Mouse (Mus musculus): ENCODE results near the gene Foxm1.
A peak's percentile ranks its signal among the peaks of the same experiment; 100 is the strongest.

GRCm38 (mm10) chr6:128334397-128335124, 28.2 kb upstream of the Foxm1 start:
- TF ChIP-seq CTCF (IDR thresholded peaks at IDR 0.05; ENCODE audit: low read depth) (peak; percentile 62), EP300 (IDR thresholded peaks at IDR 0.05; ENCODE audit: low read depth) (no peak)

Data from liver, embryonic 14.5 days (tissue).